Mouse (Mus musculus): Measurements from ENCODE around the gene Gpr142.

DNA sequence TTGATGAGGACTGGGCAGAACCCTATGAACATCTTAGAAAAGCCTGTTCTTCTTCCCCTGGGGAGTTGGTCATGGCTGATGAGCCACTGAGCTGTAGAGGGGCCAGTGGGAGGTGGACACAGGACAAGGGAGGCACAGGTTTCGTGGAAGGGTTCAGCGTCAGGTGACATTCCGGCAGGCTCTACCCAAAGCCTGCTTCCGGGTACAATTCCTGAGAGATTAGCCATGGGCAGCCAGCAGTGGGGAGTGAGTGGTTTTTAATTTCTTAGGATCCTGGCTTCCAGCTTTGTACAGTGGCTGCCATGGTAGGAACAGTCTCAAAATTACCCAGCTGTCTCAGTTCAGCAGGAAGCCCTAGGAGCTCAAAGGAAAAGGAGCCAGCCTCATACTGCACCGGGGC, 48.3 kb downstream of the Gpr142 start:
- TF ChIP-seq CTCF (IDR thresholded peaks at IDR 0.05; ENCODE audit: control insufficient read depth, insufficient read depth, insufficient read length) (no peak), MYOD1 (IDR thresholded peaks at IDR 0.05; ENCODE audit: control insufficient read depth, insufficient read length, low read depth) (no peak), FOSL1 (IDR thresholded peaks at IDR 0.05; ENCODE audit: insufficient read depth, low read length, poor library complexity, severe bottlenecking) (no peak), CEBPB (IDR thresholded peaks at IDR 0.05; ENCODE audit: low read depth) (no peak), USF1 (IDR thresholded peaks at IDR 0.05; ENCODE audit: low read depth) (no peak)
